In the genomic region with DNA sequence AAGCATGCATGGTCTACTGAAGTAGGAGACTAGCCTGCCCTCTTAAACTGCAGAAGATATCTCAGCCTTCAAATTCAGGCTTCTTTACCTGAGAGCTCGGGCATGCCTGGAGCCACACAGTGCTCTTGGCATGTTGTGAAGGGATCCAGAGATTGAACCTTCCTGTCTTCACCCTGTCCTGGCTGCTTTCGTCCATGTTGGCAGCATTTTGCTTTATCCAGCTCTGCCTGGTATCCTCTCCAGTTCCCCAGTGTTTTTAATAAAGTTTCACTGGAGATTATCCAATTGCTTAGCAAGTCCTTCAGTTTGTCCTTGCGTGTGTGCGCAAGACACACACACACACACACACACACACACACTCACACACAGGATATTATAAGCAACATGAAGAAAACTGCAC, we compare ENCODE assay signal across 18 mouse cellular contexts.
"Had no signal": no experiment of that assay in that cellular context is flagged by ENCODE, and none has a peak within 500 bp of the region (broad histone marks: within the 10 kb centered on the region; RNA-seq: fewer than 3 reads in every experiment).

No protein-coding gene starts in this region.

- DNase-seq: kidney, adult 8-10 months; kidney, postnatal 10 days; kidney, postnatal 36 days; left cerebral cortex, postnatal 4 days; liver, embryonic 13.5 days; lung, adult 2 months; lung, postnatal 14 days; lung, postnatal 4 days; midbrain, embryonic 14.5 days; right cerebral cortex, adult 18-20 months; right cerebral cortex, postnatal 14 days; right cerebral cortex, postnatal 4 days; thymus, adult 2 months; thymus, postnatal 14 days; thymus, postnatal 4 days had no signal

- H3K27me3 ChIP-seq: kidney, embryonic 15.5 days; liver, embryonic 13.5 days had no signal

- H3K9ac ChIP-seq: kidney, embryonic 15.5 days; liver, embryonic 13.5 days had no signal

- H3K9me3 ChIP-seq: kidney, embryonic 15.5 days; liver, embryonic 13.5 days had no signal

- H3K27ac ChIP-seq: kidney, embryonic 15.5 days; liver, embryonic 13.5 days; stomach, postnatal 0 days had no signal

- H3K4me2 ChIP-seq: kidney, embryonic 15.5 days; liver, embryonic 13.5 days; midbrain, embryonic 11.5 days had no signal

- H3K4me1 ChIP-seq: liver, embryonic 13.5 days had no signal

- H3K4me3 ChIP-seq: kidney, embryonic 15.5 days; liver, embryonic 13.5 days had no signal
